Mouse (Mus musculus) MEL (cell line): Measurements from ENCODE around the gene Tm9sf4. TPM values are rescaled to one million over a fixed set of nuclear protein-coding genes. Genes with fewer than 3 reads are reported as not detected.

Experiments
- DNase-seq: peaks from one replicate; pipeline ENCODE4 v3.0.0; 2011; ENCODE audit warnings: low read depth, low spot score
- H3K27ac ChIP-seq: 2 replicates; pipeline ENCODE4 v1.5.1; 2012; ENCODE audit warnings: low read depth, mild to moderate bottlenecking, control low read depth, low read length, moderate library complexity; ENCODE audit not compliant: control insufficient read depth
- H3K27me3 ChIP-seq, 2 experiments: fragments of 150-350 bp in 1 of 2; sonication (generic) in 1 of 2; 2 replicates each; pipeline ENCODE4 v1.6.1; 2012; ENCODE audit warnings: low read length in 2 of 2, mild to moderate bottlenecking in 2 of 2, improper control_type of control experiment in 1 of 2, moderate library complexity in 1 of 2; ENCODE audit not compliant: insufficient read depth in 2 of 2, control insufficient read depth in 1 of 2
- H3K36me3 ChIP-seq, 2 experiments: 2 replicates each; pipeline ENCODE4 v1.6.1; 2012 to 2014; ENCODE audit warnings: low read length in 2 of 2, improper control_type of control experiment in 1 of 2, inconsistent platforms in 1 of 2, mild to moderate bottlenecking in 1 of 2; ENCODE audit not compliant: insufficient read depth in 2 of 2, control insufficient read depth in 1 of 2
- H3K4me1 ChIP-seq, 2 experiments: fragments of 150-350 bp in 1 of 2; sonication (generic) in 1 of 2; 2 replicates each; pipeline ENCODE4 v1.6.1; 2012; ENCODE audit warnings: low read length in 2 of 2, improper control_type of control experiment in 1 of 2, mild to moderate bottlenecking in 1 of 2; ENCODE audit not compliant: insufficient read depth in 2 of 2, control insufficient read depth in 1 of 2
- H3K4me3 ChIP-seq, 2 experiments: fragments of 150-350 bp in 1 of 2; sonication (generic) in 1 of 2; 2 replicates each; pipeline ENCODE4 v1.5.1; 2012; ENCODE audit warnings: low read depth in 2 of 2, low read length in 2 of 2, mild to moderate bottlenecking in 2 of 2, moderate library complexity in 2 of 2, control low read depth in 1 of 2, improper control_type of control experiment in 1 of 2; ENCODE audit not compliant: control insufficient read depth in 1 of 2, insufficient read depth in 1 of 2
- H3K79me2 ChIP-seq: 2 replicates; pipeline ENCODE4 v1.6.1; 2012; ENCODE audit warnings: mild to moderate bottlenecking, low read length, moderate library complexity; ENCODE audit not compliant: control insufficient read depth, poor library complexity, insufficient read depth
- H3K9ac ChIP-seq: 2 replicates; pipeline ENCODE4 v1.6.1; 2012; ENCODE audit warnings: low read depth, mild to moderate bottlenecking, control low read depth, low read length, moderate library complexity; ENCODE audit not compliant: control insufficient read depth, poor library complexity, severe bottlenecking
- H3K9me3 ChIP-seq: fragments of 150-350 bp; sonication (generic); replicated peaks from 2 replicates; pipeline ENCODE4 v1.6.1; 2012; ENCODE audit warnings: mild to moderate bottlenecking, low read length, improper control_type of control experiment, moderate library complexity; ENCODE audit not compliant: insufficient read depth
- BHLHE40 ChIP-seq: IDR thresholded peaks from 2 replicates; pipeline ENCODE4 v1.6.1; 2012; ENCODE audit warnings: low read depth, mild to moderate bottlenecking, inconsistent platforms, low read length, improper control_type of control experiment, borderline replicate concordance
- CHD1 ChIP-seq: IDR thresholded peaks from 2 replicates; pipeline ENCODE4 v1.6.1; 2012; ENCODE audit warnings: low read depth, mild to moderate bottlenecking, inconsistent platforms, low read length, improper control_type of control experiment
- CHD2 ChIP-seq: IDR thresholded peaks from 2 replicates; pipeline ENCODE4 v1.6.1; 2011; ENCODE audit warnings: low read length, improper control_type of control experiment
- E2F4 ChIP-seq: IDR thresholded peaks from 2 replicates; pipeline ENCODE4 v1.6.1; 2011; ENCODE audit warnings: low read depth, low read length, improper control_type of control experiment, borderline replicate concordance
- ETS1 ChIP-seq: IDR thresholded peaks from 2 replicates; pipeline ENCODE4 v1.6.1; 2012; ENCODE audit warnings: low read depth, mild to moderate bottlenecking, inconsistent platforms, low read length, improper control_type of control experiment, moderate library complexity
- GABPA ChIP-seq: IDR thresholded peaks from 2 replicates; pipeline ENCODE4 v1.6.1; 2012; ENCODE audit warnings: low read depth, mild to moderate bottlenecking, inconsistent platforms, low read length, improper control_type of control experiment, moderate library complexity
- GATA1 ChIP-seq: IDR thresholded peaks from 2 replicates; pipeline ENCODE4 v1.6.1; 2011; ENCODE audit warnings: low read depth, low read length, improper control_type of control experiment
- HCFC1 ChIP-seq: IDR thresholded peaks from 2 replicates; pipeline ENCODE4 v1.6.1; 2012; ENCODE audit warnings: low read depth, mild to moderate bottlenecking, inconsistent platforms, low read length, improper control_type of control experiment, moderate library complexity
- KAT2A ChIP-seq: conservative IDR thresholded peaks from 2 replicates; pipeline ENCODE4 v1.6.1; 2012; ENCODE audit warnings: low read depth, low read length, improper control_type of control experiment, inconsistent platforms
- MAFK ChIP-seq: IDR thresholded peaks from 2 replicates; pipeline ENCODE4 v1.6.1; 2011; ENCODE audit warnings: low read depth, mild to moderate bottlenecking, low read length, improper control_type of control experiment, borderline replicate concordance
- MEF2A ChIP-seq: IDR thresholded peaks from 2 replicates; pipeline ENCODE4 v1.6.1; 2014; ENCODE audit warnings: low read depth, mild to moderate bottlenecking, inconsistent platforms, low read length, improper control_type of control experiment; ENCODE audit not compliant: poor library complexity, insufficient replicate concordance, severe bottlenecking; ENCODE audit errors: extremely low read depth
- MYB ChIP-seq: IDR thresholded peaks from 2 replicates; pipeline ENCODE4 v1.6.1; 2011; ENCODE audit warnings: mild to moderate bottlenecking, low read depth, low read length, improper control_type of control experiment
- MYC ChIP-seq: IDR thresholded peaks from 2 replicates; pipeline ENCODE4 v1.6.1; 2011; ENCODE audit warnings: low read depth, mild to moderate bottlenecking, low read length, improper control_type of control experiment, moderate library complexity
- NELFE ChIP-seq: IDR thresholded peaks from 2 replicates; pipeline ENCODE4 v1.6.1; 2011; ENCODE audit warnings: low read depth, low read length, improper control_type of control experiment
- POLR2A ChIP-seq, 2 experiments: IDR thresholded peaks; 2 replicates each; pipeline ENCODE4 v1.6.1; 2011 to 2012; ENCODE audit warnings: low read length in 2 of 2, mild to moderate bottlenecking in 2 of 2, control low read depth in 1 of 2, improper control_type of control experiment in 1 of 2, low read depth in 1 of 2, moderate library complexity in 1 of 2; ENCODE audit not compliant: control insufficient read depth in 1 of 2, insufficient read depth in 1 of 2, poor library complexity in 1 of 2
- RCOR1 ChIP-seq: IDR thresholded peaks from 2 replicates; pipeline ENCODE4 v1.6.1; 2012; ENCODE audit warnings: low read depth, mild to moderate bottlenecking, inconsistent platforms, low read length, improper control_type of control experiment
- SIN3A ChIP-seq: IDR thresholded peaks from 2 replicates; pipeline ENCODE4 v1.6.1; 2012; ENCODE audit warnings: low read length, improper control_type of control experiment, inconsistent platforms
- SMC3 ChIP-seq: IDR thresholded peaks from 2 replicates; pipeline ENCODE4 v1.6.1; 2011; ENCODE audit warnings: low read depth, low read length, improper control_type of control experiment
- TCF12 ChIP-seq: IDR thresholded peaks from 2 replicates; pipeline ENCODE4 v1.6.1; 2014; ENCODE audit warnings: low read depth, mild to moderate bottlenecking, inconsistent platforms, low read length, improper control_type of control experiment, moderate library complexity
- UBTF ChIP-seq: IDR thresholded peaks from 2 replicates; pipeline ENCODE4 v1.6.1; 2012; ENCODE audit warnings: low read depth, mild to moderate bottlenecking, inconsistent platforms, low read length, improper control_type of control experiment, moderate library complexity, borderline replicate concordance; ENCODE audit not compliant: insufficient read depth
- USF1 ChIP-seq: IDR thresholded peaks from 2 replicates; pipeline ENCODE4 v1.6.1; 2014; ENCODE audit warnings: low read depth, mild to moderate bottlenecking, inconsistent platforms, low read length, improper control_type of control experiment, moderate library complexity
- ZKSCAN1 ChIP-seq: IDR thresholded peaks from 2 replicates; pipeline ENCODE4 v1.6.1; 2012; ENCODE audit warnings: low read depth, mild to moderate bottlenecking, inconsistent platforms, low read length, improper control_type of control experiment, moderate library complexity
- ZMIZ1 ChIP-seq: IDR thresholded peaks from 2 replicates; pipeline ENCODE4 v1.6.1; 2012; ENCODE audit warnings: low read depth, mild to moderate bottlenecking, inconsistent platforms, low read length, improper control_type of control experiment, moderate library complexity
- ZNF384 ChIP-seq: IDR thresholded peaks from 2 replicates; pipeline ENCODE4 v1.6.1; 2012; ENCODE audit warnings: low read depth, mild to moderate bottlenecking, inconsistent platforms, low read length, improper control_type of control experiment
- polyA plus RNA-seq, 2 experiments: library from polyadenylated mRNA; stranded (reverse) in 1 of 2; unstranded in 1 of 2; fragments of >175 nt in 1 of 2; fragments of >200 nt in 1 of 2; gene quantifications; 2 replicates each; pipeline versions ENCODE4 v1.2.1 to v1.2.4; 2012; ENCODE audit warnings: low replicate concordance in 2 of 2, low read depth in 1 of 2; ENCODE audit not compliant: insufficient read length in 2 of 2, insufficient read depth in 1 of 2, missing spikeins in 1 of 2
- total RNA-seq: library from RNA; depleted of rRNA; stranded (reverse); fragments of 300-350 nt; gene quantifications from 2 replicates; pipeline ENCODE4 v1.2.3, GENCODE M21; 2012

Tm9sf4 gene
- total and polyA plus RNA-seq, 3 experiments: 16.1 to 269 (median 29.8) TPM

GRCm38 (mm10) chr2:153179126-153179860, 18.2 kb downstream of the Tm9sf4 start:
- no peak overlapping the region for H3K27ac ChIP-seq

GRCm38 (mm10) chr2:153179961-153180360, 18.9 kb downstream of the Tm9sf4 start:
- Histone ChIP-seq H3K4me3 (no peak overlapping the region), H3K79me2 (no peaks in the 10 kb centered on the region; the same call in 1 of the 2 replicates), H3K9me3 (no peaks in the 10 kb centered on the region), H3K27me3 (no peaks in the 10 kb centered on the region), H3K9ac (no peak overlapping the region), H3K27ac (no peak overlapping the region), H3K4me1 (no peaks in the 10 kb centered on the region), H3K36me3 (no peaks in the 10 kb centered on the region)
- DNase-seq: no peak
- no peak for TF ChIP-seq ZMIZ1
- no peak for TF ChIP-seq CHD2
- TF ChIP-seq UBTF: no peak

More at GRCm38 (mm10) chr2:153179126-153179860, 18.2 kb downstream of the Tm9sf4 start:
- TF ChIP-seq SIN3A (no peak), ZKSCAN1 (no peak), MAFK (no peak), NELFE (no peak), USF1 (no peak), MYB (no peak), CHD1 (no peak)
- no peaks in the 10 kb centered on the region for H3K36me3 ChIP-seq
- no peak overlapping the region for H3K4me3 ChIP-seq
- no peak overlapping the region for H3K9ac ChIP-seq
- no peaks in the 10 kb centered on the region for H3K4me1 ChIP-seq
- H3K9me3 ChIP-seq: no peaks in the 10 kb centered on the region
- no peak for DNase-seq
- H3K79me2 ChIP-seq: no peaks in the 10 kb centered on the region; the same call in 1 of the 2 replicates
- no peaks in the 10 kb centered on the region for H3K27me3 ChIP-seq

DNA sequence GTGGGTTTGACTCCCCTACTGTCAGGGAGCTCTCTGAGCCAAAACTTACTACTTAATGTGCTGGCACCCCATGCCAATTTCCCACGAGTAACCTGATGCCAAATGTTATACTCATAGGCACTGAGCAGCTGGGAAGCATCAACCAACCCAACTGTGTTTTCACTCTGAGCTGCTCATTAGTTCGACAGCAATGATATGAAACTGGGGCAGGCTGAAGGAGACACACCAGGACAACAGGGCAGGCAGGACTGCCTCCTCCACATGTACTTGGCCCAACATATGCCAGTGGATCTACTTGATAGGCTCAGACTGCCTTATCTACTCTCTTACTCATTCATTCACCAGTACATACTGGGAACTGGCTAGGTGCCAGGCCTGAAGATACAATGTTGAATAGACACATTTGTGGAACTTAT, 25.1 kb downstream of the Tm9sf4 start:
- Histone ChIP-seq H3K9me3 (no peaks in the 10 kb centered on the region), H3K27me3 (no peaks in the 10 kb centered on the region), H3K9ac (no peak overlapping the region), H3K36me3 (peaks cover 0 to 43% of the 10 kb centered on the region in 2 experiments; a peak in 2 of 4 replicates), H3K79me2 (no peaks in the 10 kb centered on the region), H3K4me3 (no peak overlapping the region), H3K27ac (peak overlapping the region; percentile 20; the same call in 1 of the 2 replicates), H3K4me1 (peaks cover 32 to 49% of the 10 kb centered on the region in 2 experiments)
- DNase-seq: peak; percentile 93
- TF ChIP-seq NELFE (no peak), RCOR1 (no peak), POLR2A (IDR thresholded peaks at IDR 0.05; ENCODE audit: control insufficient read depth in 1 of 2, insufficient read depth in 1 of 2, low read depth in 1 of 2, low read length in 2 of 2, poor library complexity in 1 of 2) (no peak), ZMIZ1 (no peak), CHD1 (no peak), MYC (peak; percentile 82), HCFC1 (0 out of 2 replicates have a peak, but pooled peaks have one; percentile 39), ZKSCAN1 (no peak), TCF12 (0 out of 2 replicates have a peak, but pooled peaks have one; percentile 27), GABPA (no peak), MEF2A (no peak), E2F4 (no peak), SMC3 (no peak), BHLHE40 (no peak), ETS1 (peak; percentile 92), GATA1 (peak; percentile 92), KAT2A (no peak), ZNF384 (no peak)
